Mouse (Mus musculus) liver, adult 2 months (tissue): Measurements from ENCODE around the gene Pmel. TPM values are rescaled to one million over a fixed set of nuclear protein-coding genes. Genes with fewer than 3 reads are reported as not detected.

Source experiments
- DNase-seq: peaks from one replicate; pipeline ENCODE4 v3.0.0-alpha.2; 2011; ENCODE audit warnings: low read depth, low spot score; ENCODE audit errors: extremely low read depth
- H3K27ac ChIP-seq: fragments of 200-500 bp; replicated peaks from 2 replicates; pipeline ENCODE4 v1.5.1; 2012; ENCODE audit warnings: low read depth, mild to moderate bottlenecking, control low read depth, inconsistent platforms, low read length; ENCODE audit not compliant: insufficient read depth
- H3K27me3 ChIP-seq: fragments of 200-500 bp; 2 replicates; pipeline ENCODE4 v1.6.1; 2012; ENCODE audit warnings: mild to moderate bottlenecking, moderate library complexity, low read length, inconsistent platforms; ENCODE audit not compliant: control insufficient read depth, insufficient read depth
- H3K36me3 ChIP-seq: fragments of 200-500 bp; 2 replicates; pipeline ENCODE4 v1.6.1; 2012; ENCODE audit warnings: low read length, inconsistent platforms; ENCODE audit not compliant: control insufficient read depth, insufficient read depth
- H3K4me1 ChIP-seq: fragments of 200-500 bp; 2 replicates; pipeline ENCODE4 v1.6.1; 2011; ENCODE audit warnings: low read length; ENCODE audit not compliant: control insufficient read depth, insufficient read depth
- H3K4me3 ChIP-seq: fragments of 200-500 bp; 2 replicates; pipeline ENCODE4 v1.5.1; 2011; ENCODE audit warnings: low read depth, mild to moderate bottlenecking, control low read depth, low read length, moderate library complexity; ENCODE audit not compliant: insufficient read depth
- H3K79me2 ChIP-seq: fragments of 200-500 bp; 2 replicates; pipeline ENCODE4 v1.6.1; 2012; ENCODE audit warnings: inconsistent platforms, mild to moderate bottlenecking, low read length, moderate library complexity; ENCODE audit not compliant: control insufficient read depth, insufficient read depth
- H3K9ac ChIP-seq: fragments of 200-500 bp; 2 replicates; pipeline ENCODE4 v1.6.1; 2012; ENCODE audit warnings: low read depth, mild to moderate bottlenecking, control low read depth, inconsistent platforms, low read length
- CTCF ChIP-seq: fragments of 200-500 bp; IDR thresholded peaks from 2 replicates; pipeline ENCODE4 v1.5.1; 2011; ENCODE audit warnings: low read depth, low read length, control low read depth
- POLR2A ChIP-seq: fragments of 200-500 bp; IDR thresholded peaks from 2 replicates; pipeline ENCODE4 v1.6.1; 2011; ENCODE audit warnings: low read length, control low read depth; ENCODE audit not compliant: insufficient read depth; ENCODE audit errors: extremely low read depth
- WGBS: fragments of 180-500 bp; shearing (Covaris S2); methylation state at CpG from one replicate; pipeline ENCODE4 v1.1.7; 2018; 5-methylcytosine and 5-hydroxymethylcytosine counted together
- polyA plus RNA-seq: library from polyadenylated mRNA; depleted of rRNA; stranded (reverse); fragments of >200 nt; gene quantifications from 2 replicates; pipeline ENCODE4 v1.2.3, GENCODE M21; 2012
- total RNA-seq: library from RNA; depleted of rRNA; stranded (reverse); fragments of >200 nt; gene quantifications from 2 replicates; pipeline ENCODE4 v1.2.3, GENCODE M21; 2014

Gene Pmel
- total and polyA plus RNA-seq, 2 experiments = 0.09 to 0.72 TPM

DNA sequence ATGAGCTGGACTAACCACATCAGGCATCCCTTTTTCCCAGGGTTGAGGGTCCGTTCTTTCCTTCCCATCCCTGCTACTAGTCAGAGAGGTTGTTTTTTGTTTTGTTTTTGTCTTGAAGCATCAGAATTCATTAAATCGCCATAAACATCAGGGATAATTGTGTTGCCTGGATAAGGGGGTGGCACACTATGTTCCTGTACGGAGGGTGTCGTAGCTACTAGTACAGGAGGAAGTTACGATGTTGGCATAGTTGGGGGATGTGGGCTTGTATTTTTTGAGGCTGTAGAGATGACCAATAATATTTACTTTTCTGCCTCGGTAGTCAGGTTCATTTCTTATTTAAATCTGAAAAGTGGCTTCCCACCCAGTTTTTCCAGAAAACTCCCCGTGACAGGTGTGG is 39.2 kb downstream of the Pmel start:
- Histone ChIP-seq H3K9ac (peak overlapping the region; percentile 82), H3K4me3 (peak overlapping the region; percentile 62), H3K79me2 (no peaks in the 10 kb centered on the region; the same call in 1 of the 2 replicates), H3K27me3 (no peaks in the 10 kb centered on the region), H3K4me1 (peaks cover 9% of the 10 kb centered on the region), H3K36me3 (no peaks in the 10 kb centered on the region), H3K27ac (peak overlapping the region; percentile 71)
- 3% methylated on average over 7 of the region's 7 CpGs for WGBS
- TF ChIP-seq POLR2A = no peak
- no peak for TF ChIP-seq CTCF
- no peak for DNase-seq

- Histone ChIP-seq H3K4me1 (peaks cover 9% of the 10 kb centered on the region), H3K27me3 (no peaks in the 10 kb centered on the region), H3K27ac (peak overlapping the region; percentile 71), H3K36me3 (no peaks in the 10 kb centered on the region), H3K79me2 (peaks cover 5% of the 10 kb centered on the region; the same call in 1 of the 2 replicates), H3K4me3 (peak overlapping the region; percentile 62), H3K9ac (peak overlapping the region; percentile 82)
- WGBS = under 1% methylated on average over 37 of the region's 37 CpGs
- peak; percentile 48 for DNase-seq
- TF ChIP-seq POLR2A = peak; percentile 39; the same call in 1 of the 2 replicates
- no peak for TF ChIP-seq CTCF
Measured at GRCm38 (mm10) chr10:128743791-128744191, 39.8 kb downstream of the Pmel start.

- H3K4me3 ChIP-seq = peak overlapping the region; percentile 62
- H3K27me3 ChIP-seq = no peaks in the 10 kb centered on the region
- peak overlapping the region; percentile 82 for H3K9ac ChIP-seq
- peaks cover 11% of the 10 kb centered on the region for H3K4me1 ChIP-seq
- H3K27ac ChIP-seq = peak overlapping the region; percentile 71
- TF ChIP-seq POLR2A (no peak), CTCF (no peak)
- H3K36me3 ChIP-seq = no peaks in the 10 kb centered on the region
- peaks cover 6% of the 10 kb centered on the region; the same call in 1 of the 2 replicates for H3K79me2 ChIP-seq
- 31% methylated on average over 8 of the region's 8 CpGs for WGBS
- peak; percentile 63 for DNase-seq
Measured at GRCm38 (mm10) chr10:128744211-128744610, 40.2 kb downstream of the Pmel start.

DNA sequence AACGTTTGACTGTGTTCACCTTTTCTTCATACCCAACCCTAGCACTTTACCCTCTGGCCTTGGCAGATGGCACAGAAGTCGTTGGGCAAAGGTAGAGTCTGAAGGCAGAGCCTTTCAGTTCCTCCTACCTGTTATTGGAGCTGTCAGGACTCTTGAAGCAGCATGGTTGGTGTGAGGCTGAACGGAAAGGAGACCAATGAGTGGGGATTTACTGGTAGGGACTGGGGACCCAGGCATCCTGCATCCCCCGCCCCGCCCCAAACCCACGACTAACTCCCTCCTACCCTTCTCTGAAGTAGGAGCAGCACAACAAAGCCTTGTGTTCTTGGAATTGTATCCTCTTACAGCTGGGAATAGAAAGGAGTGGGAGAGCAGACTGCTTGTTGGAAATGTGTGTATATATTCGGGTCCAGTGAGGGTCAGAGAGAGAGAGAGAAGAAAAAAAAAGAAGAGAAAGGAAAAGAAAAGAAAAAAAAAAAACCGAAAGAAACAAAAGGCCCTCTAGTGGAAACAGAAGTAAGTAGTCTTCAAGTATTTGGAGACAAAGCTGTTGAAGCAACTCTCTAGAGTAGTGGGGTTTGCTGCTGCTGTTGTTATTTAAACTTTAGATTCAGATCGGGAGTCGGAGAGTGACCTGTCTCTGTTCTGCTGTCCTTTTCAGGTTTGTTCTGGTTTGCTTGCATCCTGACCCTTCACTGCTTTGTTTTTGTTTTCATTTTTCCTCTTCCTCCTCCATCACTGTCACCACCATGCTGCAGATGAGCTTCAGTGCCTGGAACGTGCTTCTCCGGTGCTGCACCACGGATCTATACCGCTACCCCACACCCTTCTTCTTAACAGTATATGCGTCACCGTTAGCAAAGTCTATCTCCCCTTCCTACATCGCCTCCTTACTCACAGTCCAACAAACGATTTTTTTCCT is 40.9 kb downstream of the Pmel start, which contains the start of gene Dgka:
Gene Dgka (minus strand): TSS at position 176 of the 922 bp plus-strand sequence.
- Histone ChIP-seq H3K27ac (peak within 1 kb of the TSS; percentile 71), H3K36me3 (no peaks in the 10 kb centered on the region), H3K9ac (peak within 1 kb of the TSS; percentile 82), H3K79me2 (peaks cover 7% of the 10 kb centered on the region; the same call in 1 of the 2 replicates), H3K4me3 (peak within 1 kb of the TSS; percentile 62), H3K27me3 (no peaks in the 10 kb centered on the region), H3K4me1 (peaks cover 16% of the 10 kb centered on the region)
- WGBS = 44% methylated on average over 18 of the region's 18 CpGs
- TF ChIP-seq POLR2A = no peak
- no peak for TF ChIP-seq CTCF
- peak; percentile 42 for DNase-seq

DNA sequence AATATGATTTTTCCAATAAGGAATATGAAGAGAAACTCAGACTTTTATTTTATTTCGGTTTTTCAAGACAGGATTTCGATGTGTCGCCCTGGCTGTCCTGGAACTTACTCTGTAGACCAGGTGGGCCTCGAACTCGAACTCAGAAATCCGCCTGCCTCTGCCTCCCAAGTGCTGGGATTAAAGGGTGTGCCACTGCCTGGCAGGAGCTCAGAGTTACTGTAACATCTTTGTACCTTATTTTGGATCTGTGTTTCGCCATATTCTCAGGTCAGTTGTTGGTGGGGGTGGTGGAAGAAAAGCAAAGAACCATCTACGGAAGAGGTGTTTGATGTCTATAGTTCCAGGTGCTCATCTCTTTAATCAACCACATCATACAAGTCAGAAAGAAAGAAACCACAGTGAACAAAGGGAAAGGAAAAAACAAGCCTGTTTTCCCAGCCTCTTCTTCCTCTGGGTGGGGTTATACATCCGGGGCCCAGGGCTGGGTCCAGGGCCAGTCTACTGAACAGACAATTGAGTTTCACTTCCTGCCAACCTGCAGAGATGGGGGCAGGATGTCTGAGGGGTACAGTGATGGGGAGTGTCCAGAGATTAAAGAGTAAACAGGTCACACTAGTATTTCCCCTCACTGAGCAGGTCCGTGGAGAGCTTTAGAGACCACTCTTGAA is 42.1 kb downstream of the Pmel start:
- no peak overlapping the region for H3K9ac ChIP-seq
- TF ChIP-seq CTCF = no peak
- TF ChIP-seq POLR2A = no peak
- no peaks in the 10 kb centered on the region for H3K36me3 ChIP-seq
- no peak overlapping the region for H3K27ac ChIP-seq
- no peaks in the 10 kb centered on the region for H3K27me3 ChIP-seq
- 90% methylated on average over 10 of the region's 10 CpGs for WGBS
- peaks cover 21% of the 10 kb centered on the region for H3K4me1 ChIP-seq
- DNase-seq = no peak
- peaks cover 17% of the 10 kb centered on the region; the same call in 1 of the 2 replicates for H3K79me2 ChIP-seq
- no peak overlapping the region for H3K4me3 ChIP-seq
